In genomic region chr7:135861409-135861805, GRCm38 (mm10) we compare ENCODE assay signal across 11 mouse cellular contexts.
DNase-seq lines count a peak whose midpoint lies in the region; ATAC-seq lines count a peak whose summit lies in the region.
"Had no signal": no experiment of that assay in that cellular context is flagged by ENCODE, and none has a peak within 500 bp of the region (broad histone marks: within the 10 kb centered on the region; RNA-seq: fewer than 3 reads in every experiment).

No protein-coding gene starts in this region.

- H3K27me3 ChIP-seq in forebrain, embryonic 10.5 days (ENCODE audit: poor library complexity, severe bottlenecking): peaks cover 51% of the 10 kb centered on the region
- H3K27me3 ChIP-seq in forebrain, embryonic 16.5 days (replicated peaks; ENCODE audit: control insufficient read depth, insufficient read depth, low read length): no peaks in the 10 kb centered on the region; the same call in 1 of the 2 replicates
- no peaks in the 10 kb centered on the region for H3K27me3 ChIP-seq in embryonic facial prominence, embryonic 11.5 days (ENCODE audit: control insufficient read depth, insufficient read depth, low read length)
- H3K27me3 ChIP-seq in kidney, embryonic 14.5 days (ENCODE audit: control insufficient read depth, insufficient read depth, low read length): no peaks in the 10 kb centered on the region
- H3K27me3 ChIP-seq: hindbrain, embryonic 15.5 days had no signal

- 0 out of 2 replicates have a peak overlapping the region, but pooled peaks have one; percentile 11 for H3K27ac ChIP-seq in forebrain, embryonic 10.5 days
- H3K27ac ChIP-seq in forebrain, embryonic 16.5 days (ENCODE audit: low read length): no peak overlapping the region
- 0 out of 2 replicates have a peak overlapping the region, but pooled peaks have one; percentile 48 for H3K27ac ChIP-seq in embryonic facial prominence, embryonic 11.5 days (replicated peaks; ENCODE audit: low read depth, low read length)
- peak overlapping the region; percentile 73; the same call in 1 of the 2 replicates for H3K27ac ChIP-seq in kidney, embryonic 14.5 days (ENCODE audit: low read depth, low read length)
- H3K27ac ChIP-seq: hindbrain, embryonic 15.5 days had no signal

- no peaks in the 10 kb centered on the region for H3K36me3 ChIP-seq in forebrain, embryonic 10.5 days (replicated peaks)
- no peaks in the 10 kb centered on the region for H3K36me3 ChIP-seq in forebrain, embryonic 16.5 days (ENCODE audit: control insufficient read depth, insufficient read depth)
- no peaks in the 10 kb centered on the region for H3K36me3 ChIP-seq in embryonic facial prominence, embryonic 11.5 days (replicated peaks; ENCODE audit: control insufficient read depth, insufficient read depth, low read depth, low read length)
- H3K36me3 ChIP-seq in kidney, embryonic 14.5 days (ENCODE audit: control insufficient read depth, insufficient read depth, low read length): no peaks in the 10 kb centered on the region
- H3K36me3 ChIP-seq: hindbrain, embryonic 15.5 days had no signal

- DNase-seq in forebrain, embryonic 10.5 days (ENCODE audit: extremely low spot score, low spot score): no peak
- peak; percentile 48 for DNase-seq in embryonic facial prominence, embryonic 11.5 days (ENCODE audit: low spot score)
- DNase-seq in lung, postnatal 36 days: peak; percentile 25
- DNase-seq in ovary, postnatal 36 days (ENCODE audit: low spot score): no peak
- no peak for DNase-seq in layer of hippocampus, adult 9-10 months (ENCODE audit: low spot score)
- DNase-seq: cerebellum, adult 2 months; left cerebral cortex, postnatal 4 days had no signal

- H3K4me1 ChIP-seq in forebrain, embryonic 10.5 days: peaks cover 45% of the 10 kb centered on the region
- peaks cover 9% of the 10 kb centered on the region for H3K4me1 ChIP-seq in forebrain, embryonic 16.5 days (replicated peaks; ENCODE audit: control insufficient read depth, insufficient read depth, low read length)
- peaks cover 13% of the 10 kb centered on the region for H3K4me1 ChIP-seq in embryonic facial prominence, embryonic 11.5 days (ENCODE audit: control insufficient read depth, insufficient read depth, low read length)
- peaks cover 33% of the 10 kb centered on the region for H3K4me1 ChIP-seq in kidney, embryonic 14.5 days (ENCODE audit: control insufficient read depth, insufficient read depth, low read length)

- ATAC-seq in forebrain, embryonic 16.5 days: no peak
- ATAC-seq in embryonic facial prominence, embryonic 11.5 days (replicated peaks; ENCODE audit: insufficient number of reproducible peaks, low FRiP score, low TSS enrichment, low read depth): no peak
- ATAC-seq in kidney, embryonic 14.5 days (ENCODE audit: low FRiP score, low TSS enrichment): peak; percentile 44; the same call in 1 of the 2 replicates
- ATAC-seq in monocyte, adult 5-6 weeks (replicated peaks; ENCODE audit: insufficient number of reproducible peaks, low FRiP score, low TSS enrichment, poor library complexity, severe bottlenecking): no peak

- H3K9ac ChIP-seq in forebrain, embryonic 16.5 days (replicated peaks; ENCODE audit: low read depth, low read length): no peak overlapping the region
- no peak overlapping the region for H3K9ac ChIP-seq in embryonic facial prominence, embryonic 11.5 days (replicated peaks; ENCODE audit: low read length)
- H3K9ac ChIP-seq in kidney, embryonic 14.5 days (ENCODE audit: low read depth, low read length): no peak overlapping the region
- H3K9ac ChIP-seq: hindbrain, embryonic 15.5 days had no signal

- 75% methylated on average over 7 of the region's 7 CpGs for WGBS in forebrain, embryonic 10.5 days
- 80% methylated on average over 7 of the region's 7 CpGs for WGBS in forebrain, embryonic 16.5 days
- 39% methylated on average over 7 of the region's 7 CpGs for WGBS in embryonic facial prominence, embryonic 11.5 days
- 25% methylated on average over 7 of the region's 7 CpGs for WGBS in kidney, embryonic 14.5 days

- H3K9me3 ChIP-seq in forebrain, embryonic 10.5 days: no peaks in the 10 kb centered on the region
- H3K9me3 ChIP-seq in forebrain, embryonic 16.5 days (ENCODE audit: control insufficient read depth, low read length): no peaks in the 10 kb centered on the region
- no peaks in the 10 kb centered on the region for H3K9me3 ChIP-seq in embryonic facial prominence, embryonic 11.5 days (replicated peaks; ENCODE audit: control insufficient read depth, low read length)
- H3K9me3 ChIP-seq in kidney, embryonic 14.5 days (ENCODE audit: control insufficient read depth, low read length): no peaks in the 10 kb centered on the region
- H3K9me3 ChIP-seq: hindbrain, embryonic 15.5 days had no signal

- H3K4me3 ChIP-seq in forebrain, embryonic 10.5 days: no peak overlapping the region
- H3K4me3 ChIP-seq in forebrain, embryonic 16.5 days (replicated peaks; ENCODE audit: low read length): no peak overlapping the region
- H3K4me3 ChIP-seq in embryonic facial prominence, embryonic 11.5 days (ENCODE audit: low read depth, low read length): no peak overlapping the region
- H3K4me3 ChIP-seq in kidney, embryonic 14.5 days (ENCODE audit: low read length): no peak overlapping the region
- H3K4me3 ChIP-seq: hindbrain, embryonic 15.5 days had no signal

- no peak overlapping the region for H3K4me2 ChIP-seq in forebrain, embryonic 16.5 days (ENCODE audit: low read length)
- no peak overlapping the region for H3K4me2 ChIP-seq in embryonic facial prominence, embryonic 11.5 days (ENCODE audit: low read depth, low read length)
- peak overlapping the region; percentile 15; the same call in 1 of the 2 replicates for H3K4me2 ChIP-seq in kidney, embryonic 14.5 days (replicated peaks; ENCODE audit: low read depth, low read length)
- H3K4me2 ChIP-seq: hindbrain, embryonic 15.5 days had no signal

Comparison
In these comparisons a context has a peak if more than half of its experiments do, and no peak if none do; other contexts are left out.
1. DNase-seq: peak in embryonic facial prominence, embryonic 11.5 days (single experiment) and lung, postnatal 36 days (single experiment); none in forebrain, embryonic 10.5 days (single experiment), ovary, postnatal 36 days (single experiment) and layer of hippocampus, adult 9-10 months (single experiment).